Mouse (Mus musculus): Measurements from ENCODE around the gene Sun3. TPM values are rescaled to one million over a fixed set of nuclear protein-coding genes. Genes with fewer than 3 reads are reported as not detected.
A peak's percentile ranks its signal among the peaks of the same experiment; 100 is the strongest.

Gene Sun3
- polyA plus RNA-seq (2016; fragmentation: Nextera tagmentation; extraction: Ambion mirVana) = not detected in 2 replicates

GRCm38 (mm10) chr11:9048703-9049060, at the start of gene Sun3:
Gene Sun3, minus strand, starts transcription at chr11:9048991.
- Histone ChIP-seq H3K27me3 (peaks cover 38% of the 10 kb centered on the region), H3K36me3 (no peaks in the 10 kb centered on the region), H3K9me3 (no peaks in the 10 kb centered on the region), H3K9ac (replicated peaks) (peak within 1 kb of the TSS; percentile 42; the same call in 1 of the 2 replicates), H3K4me1 (replicated peaks) (peaks cover 6% of the 10 kb centered on the region; the same call in 1 of the 2 replicates), H3K4me3 (replicated peaks) (peak within 1 kb of the TSS; percentile 51), H3K27ac (no peak within 1 kb of the TSS), H3K4me2 (peak within 1 kb of the TSS; percentile 88)
- WGBS = under 1% methylated on average over 18 of the region's 18 CpGs
- ATAC-seq (ENCODE audit: insufficient number of reproducible peaks, insufficient read depth, low FRiP score, low TSS enrichment, low read depth) = no peak; the same call in 1 of the 2 replicates

- Histone ChIP-seq H3K9ac (replicated peaks) (no peak overlapping the region), H3K9me3 (no peaks in the 10 kb centered on the region), H3K27ac (no peak overlapping the region), H3K4me1 (replicated peaks) (no peaks in the 10 kb centered on the region), H3K36me3 (no peaks in the 10 kb centered on the region), H3K27me3 (no peaks in the 10 kb centered on the region), H3K4me3 (replicated peaks) (no peak overlapping the region), H3K4me2 (no peak overlapping the region)
- WGBS = 90% methylated on average over 3 of the region's 3 CpGs
- no peak for ATAC-seq (ENCODE audit: insufficient number of reproducible peaks, insufficient read depth, low FRiP score, low TSS enrichment, low read depth)
Measured at GRCm38 (mm10) chr11:9076444-9076843, 27.7 kb upstream of the Sun3 start.

GRCm38 (mm10) chr11:9060484-9060883, 11.7 kb upstream of the Sun3 start:
- no peaks in the 10 kb centered on the region for H3K36me3 ChIP-seq
- H3K4me1 ChIP-seq (replicated peaks) = no peaks in the 10 kb centered on the region
- no peak overlapping the region for H3K27ac ChIP-seq
- H3K4me2 ChIP-seq = no peak overlapping the region
- H3K4me3 ChIP-seq (replicated peaks) = no peak overlapping the region
- 30% methylated on average over 5 of the region's 5 CpGs for WGBS
- H3K27me3 ChIP-seq = no peaks in the 10 kb centered on the region; the same call in none of the 2 replicates
- H3K9me3 ChIP-seq = no peaks in the 10 kb centered on the region
- no peak overlapping the region for H3K9ac ChIP-seq (replicated peaks)
- no peak for ATAC-seq (ENCODE audit: insufficient number of reproducible peaks, insufficient read depth, low FRiP score, low TSS enrichment, low read depth)

GRCm38 (mm10) chr11:9060029-9060428, 11.2 kb upstream of the Sun3 start:
- Histone ChIP-seq H3K27me3 (no peaks in the 10 kb centered on the region; the same call in none of the 2 replicates), H3K4me1 (replicated peaks) (no peaks in the 10 kb centered on the region), H3K27ac (no peak overlapping the region), H3K9me3 (no peaks in the 10 kb centered on the region), H3K4me2 (no peak overlapping the region), H3K36me3 (no peaks in the 10 kb centered on the region), H3K9ac (replicated peaks) (no peak overlapping the region), H3K4me3 (replicated peaks) (no peak overlapping the region)
- ATAC-seq (ENCODE audit: insufficient number of reproducible peaks, insufficient read depth, low FRiP score, low TSS enrichment, low read depth) = no peak
- 69% methylated on average over 1 of the region's 1 CpGs for WGBS

GRCm38 (mm10) chr11:9057711-9058110, 8.9 kb upstream of the Sun3 start:
- Histone ChIP-seq H3K36me3 (no peaks in the 10 kb centered on the region), H3K4me1 (replicated peaks) (no peaks in the 10 kb centered on the region), H3K4me2 (no peak overlapping the region), H3K27me3 (no peaks in the 10 kb centered on the region; the same call in 1 of the 2 replicates), H3K4me3 (replicated peaks) (no peak overlapping the region), H3K27ac (no peak overlapping the region), H3K9me3 (no peaks in the 10 kb centered on the region), H3K9ac (replicated peaks) (no peak overlapping the region)
- 91% methylated on average over 4 of the region's 4 CpGs for WGBS
- ATAC-seq (ENCODE audit: insufficient number of reproducible peaks, insufficient read depth, low FRiP score, low TSS enrichment, low read depth) = no peak

- Histone ChIP-seq H3K27me3 (peaks cover 3% of the 10 kb centered on the region; the same call in 1 of the 2 replicates), H3K27ac (no peak overlapping the region), H3K36me3 (no peaks in the 10 kb centered on the region), H3K4me2 (no peak overlapping the region), H3K4me1 (replicated peaks) (no peaks in the 10 kb centered on the region), H3K9me3 (no peaks in the 10 kb centered on the region), H3K9ac (replicated peaks) (no peak overlapping the region), H3K4me3 (replicated peaks) (no peak overlapping the region)
- WGBS = 83% methylated on average over 2 of the region's 2 CpGs
- no peak for ATAC-seq (ENCODE audit: insufficient number of reproducible peaks, insufficient read depth, low FRiP score, low TSS enrichment, low read depth)
Measured at GRCm38 (mm10) chr11:9056937-9057336, 8.1 kb upstream of the Sun3 start.

GRCm38 (mm10) chr11:9051895-9052294, 3.1 kb upstream of the Sun3 start:
- H3K27me3 ChIP-seq = peaks cover 38% of the 10 kb centered on the region
- WGBS = 69% methylated on average over 2 of the region's 2 CpGs
- no peak overlapping the region for H3K9ac ChIP-seq (replicated peaks)
- no peaks in the 10 kb centered on the region for H3K36me3 ChIP-seq
- H3K27ac ChIP-seq = no peak overlapping the region
- no peak overlapping the region for H3K4me3 ChIP-seq (replicated peaks)
- H3K4me1 ChIP-seq (replicated peaks) = peaks cover 6% of the 10 kb centered on the region; the same call in 1 of the 2 replicates
- H3K4me2 ChIP-seq = no peak overlapping the region
- ATAC-seq (ENCODE audit: insufficient number of reproducible peaks, insufficient read depth, low FRiP score, low TSS enrichment, low read depth) = no peak
- H3K9me3 ChIP-seq = no peaks in the 10 kb centered on the region

GRCm38 (mm10) chr11:9050241-9050640, 1.4 kb upstream of the Sun3 start:
- no peak overlapping the region for H3K9ac ChIP-seq (replicated peaks)

GRCm38 (mm10) chr11:9048011-9048702, 634 bp downstream of the Sun3 start, which contains the start of gene Gm11992:
Gene Gm11992, plus strand, starts transcription at chr11:9048594.
- 5% methylated on average over 21 of the region's 21 CpGs for WGBS
- H3K4me2 ChIP-seq = peak within 1 kb of the TSS; percentile 88
- peaks cover 38% of the 10 kb centered on the region for H3K27me3 ChIP-seq
- ATAC-seq (ENCODE audit: insufficient number of reproducible peaks, insufficient read depth, low FRiP score, low TSS enrichment, low read depth) = peak; percentile 100
- H3K4me3 ChIP-seq (replicated peaks) = peak within 1 kb of the TSS; percentile 51
- H3K36me3 ChIP-seq = no peaks in the 10 kb centered on the region
- H3K9ac ChIP-seq (replicated peaks) = peak within 1 kb of the TSS; percentile 42; the same call in 1 of the 2 replicates
- no peaks in the 10 kb centered on the region for H3K9me3 ChIP-seq
- peaks cover 6% of the 10 kb centered on the region; the same call in 1 of the 2 replicates for H3K4me1 ChIP-seq (replicated peaks)
- no peak within 1 kb of the TSS for H3K27ac ChIP-seq

More at GRCm38 (mm10) chr11:9050241-9050640, 1.4 kb upstream of the Sun3 start:
- Histone ChIP-seq H3K4me1 (replicated peaks) (peaks cover 6% of the 10 kb centered on the region; the same call in 1 of the 2 replicates), H3K4me2 (no peak overlapping the region), H3K27me3 (peaks cover 38% of the 10 kb centered on the region), H3K27ac (no peak overlapping the region), H3K4me3 (replicated peaks) (no peak overlapping the region), H3K36me3 (no peaks in the 10 kb centered on the region), H3K9me3 (no peaks in the 10 kb centered on the region)
- WGBS = 77% methylated on average over 4 of the region's 4 CpGs
- no peak for ATAC-seq (ENCODE audit: insufficient number of reproducible peaks, insufficient read depth, low FRiP score, low TSS enrichment, low read depth)

- 83% methylated on average over 5 of the region's 5 CpGs for WGBS
- Histone ChIP-seq H3K9me3 (no peaks in the 10 kb centered on the region), H3K36me3 (no peaks in the 10 kb centered on the region), H3K9ac (replicated peaks) (no peak overlapping the region), H3K4me2 (no peak overlapping the region), H3K27ac (no peak overlapping the region), H3K27me3 (peaks cover 35% of the 10 kb centered on the region), H3K4me1 (replicated peaks) (peaks cover 6% of the 10 kb centered on the region; the same call in 1 of the 2 replicates), H3K4me3 (replicated peaks) (no peak overlapping the region)
- no peak for ATAC-seq (ENCODE audit: insufficient number of reproducible peaks, insufficient read depth, low FRiP score, low TSS enrichment, low read depth)
Measured at GRCm38 (mm10) chr11:9047044-9047443, 1.7 kb downstream of the Sun3 start.

GRCm38 (mm10) chr11:9046546-9046945, 2.2 kb downstream of the Sun3 start:
- Histone ChIP-seq H3K4me3 (replicated peaks) (no peak overlapping the region), H3K4me2 (no peak overlapping the region), H3K4me1 (replicated peaks) (peaks cover 6% of the 10 kb centered on the region; the same call in 1 of the 2 replicates), H3K36me3 (no peaks in the 10 kb centered on the region), H3K9ac (replicated peaks) (no peak overlapping the region), H3K27me3 (peaks cover 31% of the 10 kb centered on the region), H3K9me3 (no peaks in the 10 kb centered on the region), H3K27ac (no peak overlapping the region)
- WGBS = 81% methylated on average over 2 of the region's 2 CpGs
- ATAC-seq (ENCODE audit: insufficient number of reproducible peaks, insufficient read depth, low FRiP score, low TSS enrichment, low read depth) = no peak
